Comparison of ENCODE assay signal across 8 mouse cellular contexts in genomic region chr11:53849588-53850320, GRCm38 (mm10). TPM values are rescaled to one million over a fixed set of nuclear protein-coding genes. Genes with fewer than 3 reads are reported as not detected.
DNase-seq lines count a peak whose midpoint lies in the region; ATAC-seq lines count a peak whose summit lies in the region.

No protein-coding gene starts in this region.

- H3K4me3 ChIP-seq in hindbrain, embryonic 14.5 days (replicated peaks; ENCODE audit: low read length): no peak overlapping the region

- no peak overlapping the region for H3K27ac ChIP-seq in hindbrain, embryonic 14.5 days

- no peak overlapping the region for H3K9ac ChIP-seq in hindbrain, embryonic 14.5 days

- no peak overlapping the region; the same call in 1 of the 2 replicates for H3K4me2 ChIP-seq in hindbrain, embryonic 14.5 days (replicated peaks)

- no peaks in the 10 kb centered on the region for H3K9me3 ChIP-seq in hindbrain, embryonic 14.5 days (ENCODE audit: control insufficient read depth, low read length)

- H3K4me1 ChIP-seq in hindbrain, embryonic 14.5 days (replicated peaks; ENCODE audit: control insufficient read depth, insufficient read depth, low read length): no peaks in the 10 kb centered on the region

- peak; percentile 55; the same call in 1 of the 2 replicates for ATAC-seq in hindbrain, embryonic 14.5 days (ENCODE audit: low FRiP score)

- H3K36me3 ChIP-seq in hindbrain, embryonic 14.5 days (replicated peaks; ENCODE audit: control insufficient read depth, insufficient read depth): no peaks in the 10 kb centered on the region

- WGBS in hindbrain, embryonic 14.5 days: 34% methylated on average over 9 of the region's 9 CpGs

- DNase-seq in ZHBTc4 (ENCODE audit: low read depth, low spot score): peak; percentile 87
- DNase-seq in cerebellum, postnatal 25 days: peak; percentile 84 to 88
- DNase-seq in frontal cortex, postnatal 36 days (ENCODE audit: low spot score in 2 of 2): peak; percentile 63 to 78
- DNase-seq in hindbrain, embryonic 14.5 days (ENCODE audit: low spot score): peak; percentile 77
- peak; percentile 38 to 57 for DNase-seq in left cerebral cortex, adult 8-10 months (ENCODE audit: low spot score in 2 of 2)
- peak; percentile 77 for DNase-seq in mesoderm, embryonic 11.5 days (ENCODE audit: low read depth, low spot score)
- peak; percentile 65 for DNase-seq in right cerebral cortex, postnatal 25 days
- peak; percentile 79 to 86 for DNase-seq in urinary bladder, postnatal 4 days (ENCODE audit: low spot score in 2 of 2)

- no peaks in the 10 kb centered on the region for H3K27me3 ChIP-seq in hindbrain, embryonic 14.5 days (ENCODE audit: control insufficient read depth, insufficient read depth, low read length)

RNA-seq across cellular contexts. Expression of gene Gm12216, which starts 9.3 kb away (rescaled TPM):
- 0.48 TPM in 1 of 2 replicates, not detected in the other for polyA plus RNA-seq in hindbrain, embryonic 14.5 days (2014; fragmentation: Nextera tagmentation; extraction: Ambion mirVana)
- total RNA-seq in left cerebral cortex, adult 8-10 months (2022): 1 to 10 TPM; 1.6 to 6.3 (median 3.3) TPM

RNA-seq across cellular contexts. Expression of gene Slc22a5, which starts 41.7 kb away (rescaled TPM):
- polyA plus RNA-seq in hindbrain, embryonic 14.5 days (2014; fragmentation: Nextera tagmentation; extraction: Ambion mirVana): 11.9 and 12.9 TPM in 2 replicates
- total RNA-seq in left cerebral cortex, adult 8-10 months (2022): 10 to 100 TPM in 2 of 4 experiments, 1 to 10 TPM in 2; 8.9 to 14.0 (median 9.9) TPM
